Mouse (Mus musculus) heart, postnatal 0 days (tissue): Measurements from ENCODE around the gene Morn1.

Source experiments
- CTCF ChIP-seq: IDR thresholded peaks from 2 replicates; pipeline ENCODE4 v1.5.1; 2016; ENCODE audit warnings: antibody characterized with exemption, control low read depth, low read depth
- EP300 ChIP-seq: IDR thresholded peaks from 2 replicates; pipeline ENCODE4 v1.6.1; 2016; ENCODE audit warnings: antibody characterized with exemption, low read depth

GRCm38 (mm10) chr4:155084351-155084750 is 2.0 kb upstream of the Morn1 start:
- TF ChIP-seq CTCF, result no peak
- no peak for TF ChIP-seq EP300
